Mouse (Mus musculus): ENCODE measurements around the gene Eif6.

DNA sequence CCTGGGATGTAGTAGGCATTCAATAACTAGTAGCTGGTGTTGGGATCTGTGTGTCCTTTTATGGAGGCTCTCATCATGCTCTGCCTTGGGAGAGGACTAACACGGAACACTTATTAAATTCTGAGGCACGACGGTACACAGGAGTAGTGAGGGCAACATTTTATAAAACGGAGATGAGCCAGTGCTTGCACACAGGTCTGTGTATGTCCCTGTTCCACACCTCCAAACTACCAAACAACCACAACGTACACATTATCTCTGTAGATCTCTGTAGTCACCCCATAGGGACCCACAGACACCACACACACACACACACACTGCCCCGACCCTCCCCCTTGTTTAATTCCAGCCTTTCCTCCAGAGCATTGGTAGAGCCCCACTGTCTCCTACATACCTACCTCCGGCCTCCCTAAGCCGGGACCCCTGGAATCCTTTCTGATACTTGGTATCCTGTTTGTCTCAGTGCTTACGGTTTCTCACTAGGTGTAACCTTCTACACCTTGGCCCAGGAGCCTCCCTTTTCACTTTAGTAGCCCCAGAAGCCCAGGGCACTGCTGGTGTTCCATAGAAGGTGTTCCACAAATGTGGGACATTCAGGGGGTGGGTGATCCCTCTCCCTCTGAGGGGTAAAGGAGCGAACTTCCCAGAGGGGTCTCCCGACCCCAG is 52.3 kb downstream of the Eif6 start:
- TF ChIP-seq CTCF (IDR thresholded peaks at IDR 0.05; ENCODE audit: low read depth) (no peak), EP300 (IDR thresholded peaks at IDR 0.05; ENCODE audit: low read depth) (no peak)
